Mouse (Mus musculus) spleen, adult 2 months (tissue): ENCODE measurements at regions not wholly inside any gene's neighbourhood (a gene's known extent, or its start where the extent isn't known, plus 50 kb on each side); places are given as distances from the start of the nearest gene placed in this dataset.

Source experiments
- CTCF ChIP-seq: fragments of 200-500 bp; IDR thresholded peaks from 2 replicates; pipeline ENCODE4 v1.5.1; 2011; ENCODE audit warnings: mild to moderate bottlenecking, inconsistent platforms; ENCODE audit not compliant: insufficient read depth, insufficient read length, insufficient replicate concordance; ENCODE audit errors: extremely low read depth
- POLR2A ChIP-seq: fragments of 200-500 bp; IDR thresholded peaks from 2 replicates; pipeline ENCODE4 v1.6.1; 2011; ENCODE audit warnings: low read depth, low read length, inconsistent platforms

DNA sequence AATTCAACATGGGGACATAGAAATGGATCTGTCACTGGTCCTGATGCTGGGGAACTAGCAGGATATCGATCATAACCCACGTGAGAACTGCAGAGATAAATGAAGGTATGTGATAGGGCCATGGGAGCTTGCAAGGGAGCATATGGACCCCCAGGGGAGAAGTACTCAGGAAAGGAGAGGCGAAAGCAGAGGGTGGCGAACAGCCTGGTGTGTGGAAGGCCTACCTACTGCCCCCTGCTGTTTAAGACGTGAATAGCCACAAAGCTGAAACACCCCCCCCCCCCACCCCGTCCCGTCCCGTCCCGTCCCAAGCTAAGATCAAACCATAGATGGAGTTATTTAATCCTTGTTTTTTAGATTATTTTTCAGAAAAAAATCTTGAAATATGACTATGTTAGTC lies 50.9 kb upstream of the Cplx2 start:
- TF ChIP-seq CTCF = peak; percentile 10; the same call in 1 of the 2 replicates
- TF ChIP-seq POLR2A = no peak
